Comparison of ENCODE assay signal across 8 mouse cellular contexts in genomic region chr11:76496086-76496771, GRCm38 (mm10).
A peak's percentile ranks its signal among the peaks of the same experiment; 100 is the strongest.
DNase-seq lines count a peak whose midpoint lies in the region; ATAC-seq lines count a peak whose summit lies in the region.

No protein-coding gene starts in this region.

- H3K27me3 ChIP-seq in heart, embryonic 15.5 days = no peaks in the 10 kb centered on the region
- H3K27me3 ChIP-seq in heart, embryonic 12.5 days (replicated peaks) = no peaks in the 10 kb centered on the region
- no peaks in the 10 kb centered on the region for H3K27me3 ChIP-seq in limb, embryonic 11.5 days (ENCODE audit: control insufficient read depth, insufficient read depth, low read length)

- ATAC-seq in heart, embryonic 15.5 days (replicated peaks; ENCODE audit: insufficient number of reproducible peaks, insufficient read depth, low FRiP score, low read depth) = no peak
- no peak for ATAC-seq in heart, embryonic 12.5 days (ENCODE audit: insufficient number of reproducible peaks, low FRiP score)
- peak; percentile 57 for ATAC-seq in CD4-positive, CD25-positive, alpha-beta regulatory T cell, adult 4 months
- peak; percentile 53 for ATAC-seq in common myeloid progenitor, adult 5-6 weeks (replicated peaks; ENCODE audit: low read depth, poor library complexity, severe bottlenecking)
- ATAC-seq in limb, embryonic 11.5 days (ENCODE audit: insufficient number of reproducible peaks, low FRiP score, low TSS enrichment, low read depth) = no peak

- H3K27ac ChIP-seq in heart, embryonic 15.5 days = peak overlapping the region; percentile 99
- H3K27ac ChIP-seq in heart, embryonic 12.5 days (ENCODE audit: poor library complexity, severe bottlenecking) = no peak overlapping the region
- no peak overlapping the region; the same call in 1 of the 2 replicates for H3K27ac ChIP-seq in limb, embryonic 11.5 days (replicated peaks; ENCODE audit: low read depth, low read length)

- H3K4me2 ChIP-seq in heart, embryonic 15.5 days = peak overlapping the region; percentile 88; the same call in 1 of the 2 replicates
- no peak overlapping the region for H3K4me2 ChIP-seq in heart, embryonic 12.5 days
- no peak overlapping the region for H3K4me2 ChIP-seq in limb, embryonic 11.5 days (ENCODE audit: low read depth, severe bottlenecking)

- H3K4me1 ChIP-seq in heart, embryonic 15.5 days (replicated peaks) = peaks cover 71% of the 10 kb centered on the region
- H3K4me1 ChIP-seq in heart, embryonic 12.5 days (replicated peaks) = peaks cover 75% of the 10 kb centered on the region
- peaks cover 49% of the 10 kb centered on the region for H3K4me1 ChIP-seq in limb, embryonic 11.5 days (ENCODE audit: control insufficient read depth, insufficient read depth, low read length)

- intact Hi-C loops in left cerebral cortex, postnatal 25 days (cut with DNase I) = no loop called here

- H3K9me3 ChIP-seq in heart, embryonic 15.5 days (replicated peaks) = no peaks in the 10 kb centered on the region
- no peaks in the 10 kb centered on the region for H3K9me3 ChIP-seq in heart, embryonic 12.5 days (replicated peaks)
- H3K9me3 ChIP-seq in limb, embryonic 11.5 days (ENCODE audit: control insufficient read depth, low read length) = no peaks in the 10 kb centered on the region

- H3K9ac ChIP-seq in heart, embryonic 15.5 days = no peak overlapping the region
- H3K9ac ChIP-seq in heart, embryonic 12.5 days = no peak overlapping the region
- H3K9ac ChIP-seq in limb, embryonic 11.5 days (ENCODE audit: low read length) = no peak overlapping the region

- no peaks in the 10 kb centered on the region for H3K36me3 ChIP-seq in heart, embryonic 15.5 days
- H3K36me3 ChIP-seq in heart, embryonic 12.5 days = no peaks in the 10 kb centered on the region
- no peaks in the 10 kb centered on the region for H3K36me3 ChIP-seq in limb, embryonic 11.5 days (ENCODE audit: control insufficient read depth, insufficient read depth, low read length)

- peak; percentile 67 for DNase-seq in limb, embryonic 11.5 days (ENCODE audit: low spot score)
- peak; percentile 46 for DNase-seq in retina, postnatal 1 day
- no peak for DNase-seq in left cerebral cortex, postnatal 25 days (ENCODE audit: low spot score in 2 of 2)
- no peak for DNase-seq in right cerebral cortex, postnatal 25 days

- H3K4me3 ChIP-seq in heart, embryonic 15.5 days = no peak overlapping the region
- H3K4me3 ChIP-seq in heart, embryonic 12.5 days = no peak overlapping the region
- H3K4me3 ChIP-seq in limb, embryonic 11.5 days (ENCODE audit: low read depth, low read length) = no peak overlapping the region

- 75% methylated on average over 6 of the region's 6 CpGs for WGBS in heart, embryonic 15.5 days
- WGBS in heart, embryonic 12.5 days = 62% methylated on average over 6 of the region's 6 CpGs
- 55% methylated on average over 6 of the region's 6 CpGs for WGBS in limb, embryonic 11.5 days

Comparison
In these comparisons a context has a peak if more than half of its experiments do, and no peak if none do; other contexts are left out.
1. ATAC-seq: peak in CD4-positive, CD25-positive, alpha-beta regulatory T cell, adult 4 months (single experiment) and common myeloid progenitor, adult 5-6 weeks (single experiment); none in heart, embryonic 15.5 days (single experiment), heart, embryonic 12.5 days (single experiment) and limb, embryonic 11.5 days (single experiment).
2. DNase-seq: peak in limb, embryonic 11.5 days (single experiment) and retina, postnatal 1 day (single experiment); none in left cerebral cortex, postnatal 25 days (0 of 2) and right cerebral cortex, postnatal 25 days (single experiment).